Mouse (Mus musculus) splenic B cell, adult 2 months (primary cell): ENCODE data around the gene Lpp.

Experiments
- DNase-seq: peaks from one replicate; pipeline ENCODE4 v3.0.0-alpha.2; 2011; ENCODE audit warnings: low read depth, low spot score
- H3K27me3 ChIP-seq: 2 replicates; pipeline ENCODE4 v1.6.1; 2012; ENCODE audit warnings: mild to moderate bottlenecking, low read length, moderate library complexity, mixed read lengths; ENCODE audit not compliant: control insufficient read depth, poor library complexity, insufficient read depth, severe bottlenecking
- H3K36me3 ChIP-seq: 2 replicates; pipeline ENCODE4 v1.6.1; 2012; ENCODE audit warnings: mild to moderate bottlenecking, low read length, moderate library complexity, mixed read lengths; ENCODE audit not compliant: control insufficient read depth, poor library complexity, insufficient read depth, severe bottlenecking

Gene Lpp

GRCm38 (mm10) chr16:24659049-24659448 is 265.7 kb downstream of the Lpp start:
- Histone ChIP-seq H3K36me3 (no peaks in the 10 kb centered on the region), H3K27me3 (no peaks in the 10 kb centered on the region)
- DNase-seq = peak; percentile 63

DNA sequence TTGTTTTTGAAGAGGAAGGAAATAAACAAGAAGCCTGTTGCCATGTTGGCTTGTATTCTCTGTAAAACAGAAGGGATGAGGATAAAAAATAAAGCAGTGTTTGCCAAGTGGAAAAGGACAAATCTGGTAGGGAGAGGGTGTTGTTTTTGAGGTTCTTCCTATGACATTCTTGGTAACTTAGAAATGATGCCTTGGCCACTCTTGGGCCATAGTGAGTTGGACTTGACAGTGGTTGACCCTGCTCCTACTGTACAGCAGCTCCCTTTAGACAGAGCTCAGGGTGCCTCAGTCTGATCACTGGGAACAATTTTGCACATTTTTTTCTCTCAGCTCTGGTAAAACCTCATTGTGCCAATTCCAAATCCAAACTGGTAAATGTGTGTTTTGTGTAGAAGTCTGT is 270.8 kb downstream of the Lpp start:
- Histone ChIP-seq H3K36me3 (no peaks in the 10 kb centered on the region), H3K27me3 (no peaks in the 10 kb centered on the region)
- DNase-seq = no peak

GRCm38 (mm10) chr16:24669718-24670460 is 276.6 kb downstream of the Lpp start:
- H3K36me3 ChIP-seq = no peaks in the 10 kb centered on the region
- no peak for DNase-seq
- H3K27me3 ChIP-seq = no peaks in the 10 kb centered on the region

- DNase-seq = no peak
- H3K36me3 ChIP-seq = peaks cover 2% of the 10 kb centered on the region; the same call in 1 of the 2 replicates
Observed at GRCm38 (mm10) chr16:24678942-24679341, 285.6 kb downstream of the Lpp start.

GRCm38 (mm10) chr16:24695062-24695461 is 301.8 kb downstream of the Lpp start:
- no peak for DNase-seq
- no peaks in the 10 kb centered on the region for H3K27me3 ChIP-seq
- no peaks in the 10 kb centered on the region for H3K36me3 ChIP-seq

More at GRCm38 (mm10) chr16:24678942-24679341, 285.6 kb downstream of the Lpp start:
- H3K27me3 ChIP-seq = no peaks in the 10 kb centered on the region

DNA sequence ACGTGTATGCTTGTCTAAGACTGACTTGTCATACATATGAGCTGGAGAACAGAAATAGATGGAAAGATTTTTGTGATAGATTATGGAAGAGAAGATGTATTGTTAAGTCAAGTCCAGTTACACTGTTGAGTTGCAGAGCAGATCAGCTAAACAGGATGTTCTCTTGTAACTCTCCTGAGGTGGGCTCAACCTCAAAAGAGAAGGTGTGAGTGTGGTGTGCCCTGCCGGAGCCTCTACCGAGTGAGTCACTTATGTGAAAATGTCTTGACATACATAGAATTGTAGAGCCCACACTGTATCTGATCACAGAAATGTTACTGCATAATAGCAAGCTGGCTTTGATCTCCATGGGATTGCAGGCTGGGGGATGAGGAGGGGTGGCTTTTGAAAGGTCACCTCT is 310.9 kb downstream of the Lpp start:
- H3K27me3 ChIP-seq = no peaks in the 10 kb centered on the region
- H3K36me3 ChIP-seq = no peaks in the 10 kb centered on the region
- no peak for DNase-seq

DNA sequence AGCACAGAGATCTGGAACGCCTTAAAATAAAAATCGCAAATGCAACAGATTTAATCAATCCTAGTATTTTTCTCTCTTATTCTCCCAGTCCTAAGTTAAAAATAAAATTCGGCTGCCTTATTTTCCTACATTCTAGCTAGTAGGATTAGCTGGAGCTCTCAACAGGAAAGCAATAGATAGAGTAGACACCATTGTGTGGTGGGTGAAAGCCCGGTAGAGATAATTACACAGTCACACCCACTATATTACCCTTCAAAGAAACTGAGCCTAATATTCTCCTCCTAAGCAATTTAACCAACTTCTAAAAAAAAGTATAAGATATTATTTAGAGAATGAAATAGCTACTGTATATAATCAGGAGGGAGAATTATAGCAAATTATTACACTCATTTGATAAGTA is 330.3 kb downstream of the Lpp start:
- no peak for DNase-seq
- H3K27me3 ChIP-seq = no peaks in the 10 kb centered on the region
- no peaks in the 10 kb centered on the region; the same call in 1 of the 2 replicates for H3K36me3 ChIP-seq

DNA sequence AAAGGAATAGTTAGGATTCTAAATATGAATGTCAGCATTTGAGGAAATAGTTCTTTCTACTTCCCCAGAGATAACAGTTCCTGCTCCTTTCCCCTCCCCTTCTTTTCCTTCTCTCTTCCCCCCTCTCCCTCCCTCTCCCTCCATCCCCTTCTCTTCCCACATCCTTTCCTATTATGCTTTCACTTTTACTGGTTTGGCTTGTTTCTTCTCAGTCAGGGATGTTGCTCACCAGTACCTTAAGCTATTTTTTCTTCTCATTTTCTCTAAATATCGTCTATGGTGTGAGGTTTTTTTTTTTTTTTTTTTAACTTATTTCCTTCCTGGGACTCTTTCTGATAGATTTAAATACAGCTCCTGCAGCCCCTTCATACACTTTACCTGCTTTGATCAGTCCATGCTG is 339.4 kb downstream of the Lpp start:
- H3K36me3 ChIP-seq = 0 out of 2 replicates have a peak, but pooled peaks cover 2% of the 10 kb centered on the region
- no peak for DNase-seq
- no peaks in the 10 kb centered on the region for H3K27me3 ChIP-seq

GRCm38 (mm10) chr16:24733321-24733720 is 340.0 kb downstream of the Lpp start:
- H3K36me3 ChIP-seq = 0 out of 2 replicates have a peak, but pooled peaks cover 2% of the 10 kb centered on the region
- H3K27me3 ChIP-seq = no peaks in the 10 kb centered on the region
- DNase-seq = no peak

GRCm38 (mm10) chr16:24735754-24736153 is 342.4 kb downstream of the Lpp start:
- Histone ChIP-seq H3K27me3 (no peaks in the 10 kb centered on the region), H3K36me3 (0 out of 2 replicates have a peak, but pooled peaks cover 2% of the 10 kb centered on the region)
- DNase-seq = no peak

DNA sequence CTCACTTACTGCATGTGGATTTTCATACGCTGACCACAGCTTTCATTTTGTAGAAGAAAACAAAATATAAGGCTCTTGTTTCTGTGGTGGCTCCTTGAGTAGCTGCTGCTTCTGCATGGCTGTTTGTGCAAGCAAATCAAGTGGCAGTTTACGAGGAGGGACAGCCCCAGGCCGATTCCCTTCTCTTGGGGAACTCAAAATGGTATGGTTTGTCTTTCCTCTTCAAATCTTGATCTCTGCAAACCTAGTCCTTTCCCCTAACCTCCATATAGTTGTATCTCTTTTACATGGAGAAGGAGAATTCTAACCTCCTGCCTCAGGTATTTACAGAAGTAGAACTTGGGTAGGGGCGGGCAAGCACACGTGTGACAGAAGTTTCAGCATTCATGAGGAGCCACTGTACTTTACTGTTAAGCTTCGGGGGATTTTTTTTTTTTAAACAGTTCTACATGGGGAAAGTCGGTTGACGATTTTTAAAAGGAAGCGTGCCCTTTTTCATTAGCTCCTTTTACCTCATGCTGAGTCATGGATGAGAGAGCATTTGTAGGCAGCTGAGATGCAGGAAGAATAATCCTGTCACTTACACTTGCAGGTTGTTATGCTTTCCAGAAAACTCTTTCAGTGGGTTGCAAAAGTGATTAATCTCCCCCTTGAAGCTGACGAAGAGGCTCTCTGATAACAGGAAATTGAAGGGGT is 344.2 kb downstream of the Lpp start:
- H3K36me3 ChIP-seq = 0 out of 2 replicates have a peak, but pooled peaks cover 2% of the 10 kb centered on the region
- peak; percentile 56 for DNase-seq
- no peaks in the 10 kb centered on the region for H3K27me3 ChIP-seq

DNA sequence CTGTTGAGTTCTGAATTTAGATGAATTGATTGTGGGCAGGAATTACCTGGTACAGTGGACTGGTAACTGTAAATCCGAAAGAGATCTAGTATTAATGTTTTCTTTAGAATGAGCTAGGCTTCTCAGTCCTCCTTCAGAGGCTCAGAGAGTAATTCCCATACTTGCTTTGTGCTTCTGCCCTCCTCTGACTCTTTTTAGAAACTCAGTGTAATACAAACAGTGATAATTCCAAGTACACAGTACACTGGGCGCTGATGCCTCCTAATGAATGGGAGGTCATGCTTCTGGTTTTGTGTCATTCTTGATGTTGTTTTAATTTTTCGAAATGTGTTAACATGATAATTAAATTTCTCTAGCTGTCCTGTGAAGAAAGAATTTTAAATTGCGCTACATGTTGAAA is 347.4 kb downstream of the Lpp start:
- DNase-seq = no peak
- H3K36me3 ChIP-seq = no peaks in the 10 kb centered on the region
- no peaks in the 10 kb centered on the region for H3K27me3 ChIP-seq

DNA sequence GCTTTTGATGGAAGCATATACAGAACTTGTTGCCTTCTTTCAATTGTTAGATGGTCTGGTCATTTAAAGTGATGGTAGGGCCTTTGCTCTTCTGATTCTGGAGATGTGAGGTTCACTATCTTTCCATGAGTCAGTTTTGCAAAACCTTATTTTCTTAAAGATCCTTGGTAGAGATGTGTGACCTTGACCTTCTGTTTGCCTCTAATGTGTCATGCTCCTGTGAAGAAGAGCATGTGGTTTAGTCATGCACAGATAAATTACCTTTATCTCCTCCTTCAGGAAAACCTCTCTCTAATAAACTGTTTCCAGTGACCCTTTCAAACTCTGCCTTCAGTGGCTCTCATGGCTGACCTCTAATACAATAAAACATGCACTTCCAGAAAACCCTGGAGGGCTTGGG is 356.5 kb downstream of the Lpp start:
- DNase-seq = no peak
- H3K27me3 ChIP-seq = no peaks in the 10 kb centered on the region
- H3K36me3 ChIP-seq = no peaks in the 10 kb centered on the region

- Histone ChIP-seq H3K36me3 (no peaks in the 10 kb centered on the region), H3K27me3 (no peaks in the 10 kb centered on the region)
- DNase-seq = no peak
Observed at GRCm38 (mm10) chr16:24756141-24756540, 362.8 kb downstream of the Lpp start.

GRCm38 (mm10) chr16:24766051-24766450 is 372.7 kb downstream of the Lpp start:
- no peak for DNase-seq
- Histone ChIP-seq H3K27me3 (no peaks in the 10 kb centered on the region), H3K36me3 (no peaks in the 10 kb centered on the region)
